Mouse (Mus musculus) left cerebral cortex, postnatal 4 days (tissue): Measurements from ENCODE around the gene 1700023F06Rik. TPM values are rescaled to one million over a fixed set of nuclear protein-coding genes. Genes with fewer than 3 reads are reported as not detected.

Source experiments
- DNase-seq: peaks from one replicate; pipeline ENCODE4 v3.0.0-alpha.2; 2022
- intact Hi-C: fragments of 180-260 bp; cut with DNase I; formaldehyde crosslinking; loops from one replicate; pipeline ENCODE4 v1.15.1; 2025
- total RNA-seq, 2 experiments: library from RNA; stranded (reverse); gene quantifications; 2 replicates each; pipeline ENCODE4 v1.2.3; 2021

Gene 1700023F06Rik
- 1 to 10 TPM; 1.5 to 2.0 TPM for total RNA-seq

GRCm38 (mm10) chr11:103208458-103208857 is at the start of gene 1700023F06Rik:
Gene 1700023F06Rik (minus strand): TSS chr11:103208558.
- intact Hi-C loops: no loop called here
- DNase-seq: no peak

DNA sequence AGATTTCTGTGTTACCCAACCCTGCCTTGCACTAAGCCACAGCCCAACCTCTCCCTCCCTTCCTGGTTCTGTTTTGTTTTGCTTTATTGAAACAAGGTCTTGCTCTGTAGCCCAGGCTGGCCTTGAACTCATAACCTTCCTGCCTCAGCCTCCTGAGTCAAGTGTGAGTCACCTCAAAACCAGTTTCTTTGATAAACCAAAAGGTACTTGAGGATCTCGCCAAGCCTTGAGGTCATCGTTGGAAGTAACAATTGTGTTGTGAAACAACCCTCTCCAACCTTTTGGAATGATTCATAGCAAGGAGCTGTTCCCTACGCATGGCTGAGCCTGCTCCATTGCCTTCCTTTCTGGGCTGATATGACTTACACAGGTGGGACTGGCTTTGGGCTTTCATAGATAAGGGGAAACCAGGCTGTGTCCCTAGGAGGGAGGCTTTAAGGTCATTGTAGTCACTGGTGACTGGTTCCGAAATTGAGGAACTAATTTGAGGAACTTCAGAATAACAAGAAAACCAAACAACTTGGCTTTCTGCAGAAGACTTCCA is 49.7 kb upstream of the 1700023F06Rik start:
- no peak for DNase-seq

GRCm38 (mm10) chr11:103253605-103254004 is 45.2 kb upstream of the 1700023F06Rik start:
- intact Hi-C loops: no loop called here
- no peak for DNase-seq

More for the DNA sequence above, 49.7 kb upstream of the 1700023F06Rik start:
- intact Hi-C loops: no loop called here

DNA sequence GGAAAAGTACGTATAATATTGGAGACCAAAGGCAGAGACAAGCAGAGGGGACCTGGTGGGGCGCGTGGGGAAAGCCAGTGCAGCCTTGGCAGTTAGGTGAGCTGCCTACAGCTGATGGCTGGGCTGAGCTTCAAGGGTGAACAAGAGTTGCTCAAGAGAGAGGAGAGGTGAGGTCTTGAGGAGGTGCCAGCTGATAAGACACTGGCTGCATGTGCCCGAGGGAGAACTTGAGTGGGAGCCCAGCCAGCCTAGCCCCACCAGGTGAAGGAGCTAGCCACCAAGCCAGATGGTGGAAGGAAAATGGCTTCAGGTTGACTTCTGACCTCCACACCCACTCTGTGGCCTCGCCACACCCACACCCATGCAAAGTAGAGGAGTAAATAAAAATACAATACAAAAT is 44.0 kb upstream of the 1700023F06Rik start:
- no peak for DNase-seq
- intact Hi-C loops: no loop called here

GRCm38 (mm10) chr11:103250324-103250723 is 42.0 kb upstream of the 1700023F06Rik start:
- intact Hi-C loops: no loop called here
- DNase-seq: no peak

DNA sequence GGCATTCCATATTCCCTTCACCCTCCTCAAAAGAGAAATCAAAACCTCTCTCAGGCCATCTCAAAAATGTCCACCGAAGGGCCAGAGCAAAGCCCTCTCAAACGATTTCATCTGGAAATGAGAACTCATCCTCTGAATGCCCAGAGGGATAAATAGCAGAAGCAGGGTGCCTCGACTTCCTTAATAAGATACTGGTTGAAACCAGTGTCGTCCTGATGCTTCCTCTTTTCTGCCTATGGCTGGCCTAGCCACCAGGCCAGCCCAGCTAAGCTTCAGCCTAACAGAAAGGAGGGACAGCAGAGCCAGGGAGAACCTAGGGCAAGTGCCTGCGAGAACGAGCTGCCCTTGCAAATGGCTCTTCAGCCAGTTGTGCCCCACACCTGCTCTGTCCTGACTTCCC is 41.2 kb upstream of the 1700023F06Rik start:
- intact Hi-C loops: no loop called here
- no peak for DNase-seq

- no peak for DNase-seq
- intact Hi-C loops: no loop called here
Measured at GRCm38 (mm10) chr11:103248837-103249236, 40.5 kb upstream of the 1700023F06Rik start.

- intact Hi-C loops: no loop called here
- peak; percentile 88 for DNase-seq
Measured at GRCm38 (mm10) chr11:103247504-103248177, 39.3 kb upstream of the 1700023F06Rik start.

DNA sequence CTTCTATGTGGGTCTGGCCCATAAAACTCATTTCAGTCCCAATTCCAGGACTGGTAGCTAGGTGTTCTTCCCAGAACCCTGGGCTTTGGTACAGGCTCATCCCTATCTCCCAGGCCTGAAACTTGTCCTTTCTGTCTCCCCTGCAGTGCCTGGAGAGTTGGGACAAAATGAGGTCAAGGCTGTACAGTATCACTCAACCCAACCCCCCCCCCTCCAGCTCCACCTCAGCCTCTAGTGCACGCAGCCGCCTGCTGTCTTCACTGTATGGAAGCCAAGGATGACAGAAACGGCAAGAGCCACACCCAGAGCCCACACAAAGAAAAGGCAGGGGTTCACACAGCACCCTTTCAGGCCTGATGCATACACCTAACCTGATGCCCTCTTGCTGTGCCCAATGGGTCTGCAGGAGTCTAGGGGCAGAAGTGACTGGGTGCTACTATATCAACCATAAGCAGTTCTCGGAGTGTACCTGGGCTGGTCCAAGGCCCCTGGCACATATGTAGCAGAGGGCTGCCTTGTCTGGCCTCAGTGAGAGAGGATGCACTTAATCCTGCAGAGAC is 38.5 kb upstream of the 1700023F06Rik start:
- no peak for DNase-seq
- intact Hi-C loops: no loop called here

- intact Hi-C loops: no loop called here
- DNase-seq: peak; percentile 64
Measured at GRCm38 (mm10) chr11:103246081-103246730, 37.8 kb upstream of the 1700023F06Rik start.

DNA sequence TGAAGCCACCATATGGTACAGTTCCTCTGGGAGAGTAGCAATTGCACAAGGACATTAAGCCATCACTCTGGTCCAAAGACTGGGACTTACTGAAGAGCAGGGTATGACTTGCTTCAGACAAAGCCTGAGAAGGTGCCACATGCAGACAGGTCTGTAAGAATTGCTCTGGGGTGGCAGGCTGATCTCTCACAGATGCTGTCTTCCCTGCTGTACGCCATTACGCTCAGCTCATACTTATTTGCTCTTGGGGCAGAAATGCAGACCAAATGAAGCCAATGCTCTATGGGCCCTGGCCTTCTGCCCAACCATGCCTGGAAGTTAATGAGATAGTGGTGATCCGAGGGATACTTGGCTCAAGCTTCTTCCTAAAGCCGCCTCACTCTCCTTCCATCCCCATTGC is 36.5 kb upstream of the 1700023F06Rik start:
- intact Hi-C loops: no loop called here
- peak; percentile 93 for DNase-seq

DNA sequence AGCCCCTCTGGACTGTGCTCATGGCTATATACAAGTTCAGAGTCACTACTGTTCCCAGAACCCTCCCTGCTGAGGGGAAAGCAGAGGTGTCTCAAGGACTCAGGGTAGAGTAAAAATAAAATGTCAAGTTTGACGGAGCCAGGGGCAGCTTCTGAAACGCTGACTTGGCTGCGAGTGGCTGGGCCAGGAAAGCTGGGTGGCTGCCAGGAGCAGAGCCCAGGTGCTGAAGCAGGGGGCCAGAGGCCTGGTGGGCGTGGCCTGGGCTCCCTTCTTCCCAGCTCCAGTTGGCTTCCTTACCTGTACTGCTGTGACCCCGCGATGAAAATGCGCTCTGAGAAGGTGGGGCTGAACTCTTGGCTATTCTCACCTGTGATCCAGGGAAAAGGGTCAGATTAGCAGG is 32.4 kb upstream of the 1700023F06Rik start:
- no peak for DNase-seq
- intact Hi-C loops: no loop called here

- intact Hi-C loops: loop anchor here (10.0 kb wide), 1 partner anchor 87 kb away; no protein-coding TSS in a partner anchor
- no peak for DNase-seq
Measured at GRCm38 (mm10) chr11:103237757-103238156, 29.4 kb upstream of the 1700023F06Rik start.

DNA sequence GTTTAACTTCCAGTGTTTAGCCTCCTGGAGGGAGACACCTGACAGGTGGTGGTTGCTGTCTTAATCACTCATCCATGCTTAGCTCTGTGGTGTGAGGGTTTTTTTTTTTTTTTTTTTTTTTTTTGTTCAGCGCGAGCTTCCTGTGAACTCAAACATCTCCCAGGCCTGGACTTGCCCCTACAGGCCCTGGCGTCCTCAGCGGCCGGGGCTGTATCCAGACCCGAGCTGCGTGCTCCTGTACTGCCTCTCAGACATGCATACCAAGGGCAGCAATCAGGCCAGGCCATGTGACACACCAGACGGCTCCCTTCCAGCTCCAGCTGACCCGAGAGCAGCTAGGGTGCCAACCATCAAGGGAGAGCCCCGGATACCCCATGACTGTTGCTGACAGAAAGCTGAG is 28.5 kb upstream of the 1700023F06Rik start:
- no peak for DNase-seq
- intact Hi-C loops: loop anchor here (10.0 kb wide), 1 partner anchor 88 kb away; no protein-coding TSS in a partner anchor

DNA sequence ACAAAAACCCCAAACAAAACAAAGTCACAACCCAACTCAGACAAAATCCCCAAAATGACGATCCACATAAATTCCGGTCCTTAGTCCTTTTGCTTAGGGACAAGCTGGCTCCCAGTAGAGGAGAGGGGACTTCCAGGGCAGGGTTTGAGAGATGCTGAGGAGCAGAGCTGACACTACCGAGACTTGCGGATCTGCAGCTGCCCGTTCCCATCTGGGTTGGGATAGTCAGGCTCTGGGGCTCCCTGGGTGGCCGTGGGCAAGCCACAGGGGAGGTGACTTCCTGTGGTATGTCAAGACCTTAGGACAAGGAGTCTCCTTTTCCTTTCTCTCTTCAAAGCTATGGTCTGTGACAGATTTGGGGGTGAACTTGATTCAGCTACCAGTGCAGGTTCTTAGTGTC is 28.1 kb upstream of the 1700023F06Rik start:
- intact Hi-C loops: loop anchor here (10.0 kb wide), 1 partner anchor 88 kb away; no protein-coding TSS in a partner anchor
- no peak for DNase-seq

DNA sequence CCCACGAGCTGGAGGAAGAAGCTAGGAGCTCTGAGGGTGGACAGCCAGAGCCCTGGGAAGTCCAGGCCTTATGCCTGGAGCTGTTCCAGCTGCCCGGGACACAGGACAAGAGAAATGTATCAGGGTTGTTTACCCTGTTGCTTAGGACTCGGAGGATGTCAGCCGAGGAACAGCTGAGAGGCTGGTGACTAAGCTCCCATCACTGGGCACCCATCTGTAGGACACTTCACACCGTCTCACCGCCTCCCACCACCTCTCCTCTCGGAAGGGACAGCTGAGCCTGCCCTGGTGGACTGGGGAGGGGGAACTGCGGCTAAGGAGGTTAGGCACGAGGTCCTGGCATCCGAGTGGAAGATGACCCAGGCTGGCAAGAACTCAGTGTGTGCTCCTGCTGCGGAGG is 27.3 kb upstream of the 1700023F06Rik start:
- intact Hi-C loops: loop anchor here (10.0 kb wide), 1 partner anchor 89 kb away; no protein-coding TSS in a partner anchor
- DNase-seq: peak; percentile 43

GRCm38 (mm10) chr11:103234447-103234846 is 26.1 kb upstream of the 1700023F06Rik start:
- peak; percentile 47 for DNase-seq
- intact Hi-C loops: loop anchor here (10.0 kb wide), 1 partner anchor 90 kb away; no protein-coding TSS in a partner anchor

DNA sequence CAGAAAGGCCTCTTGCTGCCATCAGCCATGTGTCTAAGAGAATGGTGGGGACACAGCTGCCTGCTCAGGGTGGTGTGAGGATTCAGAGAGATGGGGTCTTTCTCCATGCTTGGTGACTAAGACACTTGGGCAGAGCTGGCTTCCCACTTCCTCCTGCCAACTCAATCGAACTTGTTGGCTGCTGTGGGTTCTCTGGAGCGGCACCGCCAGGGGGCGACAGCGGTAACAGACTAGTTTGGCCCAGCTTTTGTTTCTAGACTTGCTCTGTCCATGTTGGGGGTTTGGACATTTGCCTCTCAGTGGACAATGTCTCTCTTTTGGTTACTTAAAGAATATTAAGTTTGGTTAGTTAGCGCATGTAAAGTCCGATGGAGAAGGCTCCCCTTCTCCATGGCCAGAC is 24.6 kb upstream of the 1700023F06Rik start:
- intact Hi-C loops: loop anchor here (10.0 kb wide), 1 partner anchor 92 kb away; no protein-coding TSS in a partner anchor
- DNase-seq: peak; percentile 91

- no peak for DNase-seq
- intact Hi-C loops: loop anchor here (10.0 kb wide), 1 partner anchor 93 kb away; no protein-coding TSS in a partner anchor
Measured at GRCm38 (mm10) chr11:103231367-103231766, 23.0 kb upstream of the 1700023F06Rik start.

DNA sequence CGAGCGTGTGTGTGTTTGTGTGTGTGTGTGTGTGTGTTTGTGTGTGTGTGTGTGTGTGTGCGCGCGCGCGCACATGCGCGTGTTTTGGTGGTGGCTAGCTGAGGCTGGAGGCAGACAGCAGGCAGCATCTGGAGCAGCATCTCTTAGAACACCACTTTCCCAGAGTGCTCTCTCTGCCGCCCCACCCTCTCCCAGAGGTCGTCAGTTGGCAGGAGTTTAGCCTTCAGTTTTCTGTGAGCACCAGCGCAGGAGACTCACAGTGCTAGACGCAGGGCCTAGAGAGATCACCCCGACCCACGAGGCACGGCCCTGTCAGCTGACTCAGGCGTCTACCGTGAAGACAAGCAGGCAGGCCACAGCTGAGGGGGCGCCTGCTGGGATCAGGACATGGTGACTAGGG is 22.3 kb upstream of the 1700023F06Rik start:
- intact Hi-C loops: loop anchor here (10.0 kb wide), 1 partner anchor 94 kb away; no protein-coding TSS in a partner anchor

GRCm38 (mm10) chr11:103229608-103230007 is 21.2 kb upstream of the 1700023F06Rik start:
- DNase-seq: no peak
- intact Hi-C loops: loop anchor here (10.0 kb wide), 1 partner anchor 95 kb away; no protein-coding TSS in a partner anchor

More for the DNA sequence above, 22.3 kb upstream of the 1700023F06Rik start:
- no peak for DNase-seq
